Mouse (Mus musculus) CH12.LX (cell line): ENCODE results near the gene Slc26a1. TPM values are rescaled to one million over a fixed set of nuclear protein-coding genes. Genes with fewer than 3 reads are reported as not detected.

Source experiments
- DNase-seq: peaks from one replicate; pipeline ENCODE4 v3.0.0-alpha.2; 2013; ENCODE audit errors: extremely low read depth
- H3K27ac ChIP-seq: 2 replicates; pipeline ENCODE4 v1.5.1; 2012; ENCODE audit warnings: low read depth, mild to moderate bottlenecking, control low read depth, moderate library complexity; ENCODE audit not compliant: insufficient read depth
- H3K27me3 ChIP-seq: replicated peaks from 2 replicates; pipeline ENCODE3; 2012; ENCODE audit warnings: inconsistent platforms
- H3K36me3 ChIP-seq, 2 experiments: replicated peaks in 1 of 2; 2 replicates each; pipeline versions ENCODE3 to v1.6.1; 2012; ENCODE audit warnings: inconsistent platforms in 1 of 2, low read length in 1 of 2, mild to moderate bottlenecking in 1 of 2, mixed read lengths in 1 of 2, moderate library complexity in 1 of 2; ENCODE audit not compliant: control insufficient read depth in 1 of 2, insufficient read depth in 1 of 2
- H3K4me1 ChIP-seq, 2 experiments: 2 replicates each; pipeline ENCODE4 v1.6.1; 2012; ENCODE audit warnings: inconsistent platforms in 1 of 2, moderate library complexity in 1 of 2; ENCODE audit not compliant: insufficient read depth in 2 of 2, control insufficient read depth in 1 of 2
- H3K4me2 ChIP-seq: 2 replicates; pipeline ENCODE4 v1.6.1; 2012; ENCODE audit warnings: low read depth, mild to moderate bottlenecking, control low read depth; ENCODE audit not compliant: poor library complexity, insufficient read depth, severe bottlenecking
- H3K4me3 ChIP-seq, 3 experiments: fragments of 150-350 bp in 1 of 3; sonication (generic) in 1 of 3; replicated peaks in 1 of 3; 2 replicates each; pipeline versions ENCODE3 to v1.5.1; 2011 to 2012; ENCODE audit warnings: low read depth in 2 of 3, low read length in 2 of 3, mild to moderate bottlenecking in 2 of 3, moderate library complexity in 2 of 3, control low read depth in 1 of 3, improper control_type of control experiment in 1 of 3, inconsistent platforms in 1 of 3, mixed read lengths in 1 of 3; ENCODE audit not compliant: poor library complexity in 1 of 3
- H3K79me2 ChIP-seq: replicated peaks from 2 replicates; pipeline ENCODE4 v1.6.1; 2012; ENCODE audit warnings: mild to moderate bottlenecking, moderate library complexity; ENCODE audit not compliant: control insufficient read depth, poor library complexity, insufficient read depth, severe bottlenecking; ENCODE audit errors: extremely low read depth
- H3K9ac ChIP-seq: 2 replicates; pipeline ENCODE4 v1.6.1; 2012; ENCODE audit warnings: low read depth, mild to moderate bottlenecking, control low read depth, moderate library complexity; ENCODE audit not compliant: insufficient read depth
- H3K9me3 ChIP-seq: replicated peaks from 2 replicates; pipeline ENCODE3; 2012; ENCODE audit warnings: low read length, inconsistent platforms, mixed read lengths
- BHLHE40 ChIP-seq: IDR thresholded peaks from 2 replicates; pipeline ENCODE4 v1.6.1; 2011; ENCODE audit warnings: mild to moderate bottlenecking, low read depth, low read length, improper control_type of control experiment
- CHD1 ChIP-seq: IDR thresholded peaks from 2 replicates; pipeline ENCODE4 v1.6.1; 2012; ENCODE audit warnings: low read depth, low read length, improper control_type of control experiment, inconsistent platforms
- CHD2 ChIP-seq: IDR thresholded peaks from 2 replicates; pipeline ENCODE4 v1.6.1; 2011; ENCODE audit warnings: low read length, improper control_type of control experiment
- EP300 ChIP-seq: IDR thresholded peaks from 2 replicates; pipeline ENCODE4 v1.6.1; 2011; ENCODE audit warnings: low read length, improper control_type of control experiment
- MAFK ChIP-seq: IDR thresholded peaks from 2 replicates; pipeline ENCODE4 v1.6.1; 2011; ENCODE audit warnings: low read length, improper control_type of control experiment; ENCODE audit not compliant: insufficient replicate concordance
- MYC ChIP-seq: IDR thresholded peaks from 2 replicates; pipeline ENCODE4 v1.6.1; 2011; ENCODE audit warnings: low read depth, mild to moderate bottlenecking, improper control_type of control experiment, low read length
- NRF1 ChIP-seq: IDR thresholded peaks from 2 replicates; pipeline ENCODE4 v1.6.1; 2014; ENCODE audit warnings: low read depth, mild to moderate bottlenecking, inconsistent platforms, low read length, improper control_type of control experiment, moderate library complexity
- POLR2A ChIP-seq: IDR thresholded peaks from 2 replicates; pipeline ENCODE4 v1.6.1; 2011; ENCODE audit warnings: low read depth, mild to moderate bottlenecking, improper control_type of control experiment, low read length
- POLR2AphosphoS2 ChIP-seq: IDR thresholded peaks from 2 replicates; pipeline ENCODE4 v1.6.1; 2011; ENCODE audit warnings: low read depth, low read length, improper control_type of control experiment
- RAD21 ChIP-seq: IDR thresholded peaks from 2 replicates; pipeline ENCODE4 v1.6.1; 2011; ENCODE audit warnings: low read depth, mild to moderate bottlenecking, low read length, improper control_type of control experiment, moderate library complexity
- RCOR1 ChIP-seq: conservative IDR thresholded peaks from 2 replicates; pipeline ENCODE4 v1.6.1; 2012; ENCODE audit warnings: low read depth, mild to moderate bottlenecking, inconsistent platforms, low read length, improper control_type of control experiment
- SMC3 ChIP-seq: IDR thresholded peaks from 2 replicates; pipeline ENCODE4 v1.6.1; 2011; ENCODE audit warnings: low read depth, low read length, improper control_type of control experiment
- UBTF ChIP-seq: IDR thresholded peaks from 2 replicates; pipeline ENCODE4 v1.6.1; 2012; ENCODE audit warnings: low read depth, mild to moderate bottlenecking, inconsistent platforms, low read length, improper control_type of control experiment, moderate library complexity
- USF1 ChIP-seq: IDR thresholded peaks from 2 replicates; pipeline ENCODE4 v1.6.1; 2014; ENCODE audit warnings: low read depth, mild to moderate bottlenecking, inconsistent platforms, low read length, improper control_type of control experiment
- USF2 ChIP-seq: conservative IDR thresholded peaks from 2 replicates; pipeline ENCODE4 v1.6.1; 2011; ENCODE audit warnings: low read depth, low read length, improper control_type of control experiment
- ZNF384 ChIP-seq: IDR thresholded peaks from 2 replicates; pipeline ENCODE4 v1.6.1; 2012; ENCODE audit warnings: low read depth, low read length, improper control_type of control experiment, inconsistent platforms
- dilution Hi-C: fragments of 300-500 bp; cut with MboI; formaldehyde crosslinking; loops from 2 replicates; pipeline ENCODE4 v1.14.3; 2020; ENCODE audit warnings: low sequenced_read_pairs; ENCODE audit not compliant: extremely low pct_unique_long_range_greater_than_20kb, extremely low pct_ligation_motif_present
- in situ Hi-C: fragments of 300-500 bp; cut with MboI; formaldehyde crosslinking; loops from 3 replicates; pipeline ENCODE4 v1.14.3; 2019; ENCODE audit warnings: low sequenced_read_pairs, low pct_ligation_motif_present, low pct_unique_long_range_greater_than_20kb, mixed read lengths
- polyA plus RNA-seq: library from polyadenylated mRNA; unstranded; fragments of >175 nt; gene quantifications from 2 replicates; pipeline ENCODE4 v1.2.1, GENCODE M21; 2012; ENCODE audit warnings: low read depth; ENCODE audit not compliant: insufficient read length
- total RNA-seq, 2 experiments: library from RNA; depleted of rRNA; stranded (reverse); fragments of 300-350 nt in 1 of 2; fragments of >200 nt in 1 of 2; gene quantifications; 2 replicates each; pipeline ENCODE4 v1.2.3; 2012 to 2014

The Slc26a1 gene
- total and polyA plus RNA-seq, 3 experiments: 0.07 to 0.08 TPM; not detected in 1

DNA sequence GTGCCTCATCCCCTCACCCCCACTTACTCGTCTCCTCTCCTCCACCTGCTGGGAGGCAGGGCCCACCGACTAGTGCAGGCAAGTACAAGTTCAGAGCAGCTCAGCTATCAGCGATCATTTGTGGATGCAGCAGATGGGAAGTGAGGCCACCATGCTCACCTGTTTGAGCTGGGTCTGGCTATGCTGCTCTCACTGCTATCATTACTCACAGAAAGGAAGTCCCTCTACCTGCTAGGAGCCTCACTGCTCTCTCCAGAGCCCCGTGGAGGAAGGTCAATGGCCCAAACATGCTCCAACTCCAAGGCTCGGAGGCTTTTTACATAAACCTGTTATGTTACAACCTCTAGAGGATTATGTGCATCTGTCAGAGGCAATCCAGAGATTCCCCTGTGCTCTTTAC lies 18.0 kb downstream of the Slc26a1 start:
- no peak for TF ChIP-seq CHD1
- TF ChIP-seq EP300: no peak
- no peak for TF ChIP-seq CHD2
- TF ChIP-seq USF2: no peak
- no peak for TF ChIP-seq MAFK
- no peak for TF ChIP-seq NRF1
- TF ChIP-seq MYC: no peak
- TF ChIP-seq POLR2AphosphoS2: no peak
- TF ChIP-seq, all 38 proteins: peak for 0
- in situ Hi-C loops: loop anchor here (25.0 kb wide), 1 partner anchor 220 kb away; the partner anchor contains the start of genes Atp5k and Mfsd7a
- Histone ChIP-seq H3K79me2 (no peaks in the 10 kb centered on the region), H3K27ac (no peak overlapping the region), H3K9ac (no peak overlapping the region), H3K27me3 (no peaks in the 10 kb centered on the region), H3K4me1 (peaks cover 6 to 23% of the 10 kb centered on the region in 2 experiments), H3K4me3 (no peak overlapping the region), H3K4me2 (no peak overlapping the region), H3K9me3 (no peaks in the 10 kb centered on the region), H3K36me3 (peaks cover 50 to 61% of the 10 kb centered on the region in 2 experiments)
- dilution Hi-C loops: no loop called here
- DNase-seq: no peak

- TF ChIP-seq BHLHE40: no peak
- TF ChIP-seq USF1: no peak
- peaks cover 56 to 74% of the 10 kb centered on the region in 2 experiments for H3K36me3 ChIP-seq
Observed at GRCm38 (mm10) chr5:108655891-108656650, 19.3 kb downstream of the Slc26a1 start.

DNA sequence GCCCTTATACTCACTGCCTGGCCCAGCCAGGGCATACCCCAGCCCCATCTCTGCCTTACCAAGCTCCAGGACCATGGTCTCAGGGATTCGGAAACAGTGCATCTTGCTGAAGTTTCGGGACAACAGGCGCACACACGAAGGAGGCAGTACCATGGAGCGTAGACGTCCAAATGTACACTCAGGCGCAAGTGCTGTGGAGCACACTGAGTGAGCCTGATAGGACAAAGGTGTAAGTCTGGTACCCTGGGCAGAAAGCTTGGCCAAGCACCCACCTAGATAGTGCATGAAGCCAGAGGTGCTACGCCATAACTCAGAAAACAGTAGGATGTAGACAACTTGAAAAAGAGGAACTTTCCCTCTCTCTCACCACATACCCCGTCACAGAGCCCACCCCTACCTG lies 20.0 kb downstream of the Slc26a1 start:
- Histone ChIP-seq H3K9me3 (no peaks in the 10 kb centered on the region), H3K4me1 (peaks cover 3 to 18% of the 10 kb centered on the region in 2 experiments), H3K27me3 (no peaks in the 10 kb centered on the region)
- dilution Hi-C loops: no loop called here
- TF ChIP-seq RCOR1 (no peak), POLR2A (no peak), RAD21 (no peak), UBTF (no peak), ZNF384 (no peak), USF1 (no peak), SMC3 (no peak)
- TF ChIP-seq, all 38 proteins: peak for 0
- DNase-seq: no peak
- no peaks in the 10 kb centered on the region for H3K79me2 ChIP-seq
- H3K4me2 ChIP-seq: no peak overlapping the region
- H3K9ac ChIP-seq: no peak overlapping the region
- H3K36me3 ChIP-seq: peaks cover 56 to 81% of the 10 kb centered on the region in 2 experiments
- H3K27ac ChIP-seq: no peak overlapping the region
- no peak overlapping the region for H3K4me3 ChIP-seq
- in situ Hi-C loops: loop anchor here (25.0 kb wide), 1 partner anchor 218 kb away; the partner anchor contains the start of genes Atp5k and Mfsd7a

More at GRCm38 (mm10) chr5:108655891-108656650, 19.3 kb downstream of the Slc26a1 start:
- dilution Hi-C loops: no loop called here
- Histone ChIP-seq H3K9ac (no peak overlapping the region), H3K79me2 (no peaks in the 10 kb centered on the region), H3K9me3 (no peaks in the 10 kb centered on the region), H3K4me1 (peaks cover 5 to 22% of the 10 kb centered on the region in 2 experiments), H3K4me2 (no peak overlapping the region), H3K27me3 (no peaks in the 10 kb centered on the region), H3K4me3 (no peak overlapping the region), H3K27ac (no peak overlapping the region)
- in situ Hi-C loops: loop anchor here (25.0 kb wide), 1 partner anchor 219 kb away; the partner anchor contains the start of genes Atp5k and Mfsd7a
- DNase-seq: no peak
